Mouse (Mus musculus): ENCODE measurements around the gene Acoxl. TPM values are rescaled to one million over a fixed set of nuclear protein-coding genes. Genes with fewer than 3 reads are reported as not detected.

The Acoxl gene
- total RNA-seq, 2 experiments from 2014 or later, result not detected

DNA sequence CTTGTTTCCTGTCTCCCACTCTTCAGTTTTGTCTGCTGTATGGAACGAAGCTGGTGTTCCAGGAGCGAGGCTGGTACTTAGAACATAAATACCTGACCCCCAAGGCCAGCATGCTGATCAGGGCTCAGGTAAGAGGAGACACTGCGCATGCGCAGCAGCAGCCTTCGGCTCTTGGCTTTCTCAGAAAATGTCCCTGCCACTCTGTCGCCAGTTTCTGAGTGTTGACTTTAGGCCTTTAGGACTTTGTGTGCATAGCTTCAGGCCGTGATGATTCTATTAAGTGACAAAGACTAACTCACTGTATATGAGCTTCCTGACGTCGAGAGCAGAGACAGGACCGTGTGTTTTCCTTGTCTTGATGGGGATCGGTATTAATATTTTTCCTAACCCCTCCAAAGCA is 267.0 kb downstream of the Acoxl start:
- no peak for DNase-seq (ENCODE audit: low spot score in 2 of 2)

DNA sequence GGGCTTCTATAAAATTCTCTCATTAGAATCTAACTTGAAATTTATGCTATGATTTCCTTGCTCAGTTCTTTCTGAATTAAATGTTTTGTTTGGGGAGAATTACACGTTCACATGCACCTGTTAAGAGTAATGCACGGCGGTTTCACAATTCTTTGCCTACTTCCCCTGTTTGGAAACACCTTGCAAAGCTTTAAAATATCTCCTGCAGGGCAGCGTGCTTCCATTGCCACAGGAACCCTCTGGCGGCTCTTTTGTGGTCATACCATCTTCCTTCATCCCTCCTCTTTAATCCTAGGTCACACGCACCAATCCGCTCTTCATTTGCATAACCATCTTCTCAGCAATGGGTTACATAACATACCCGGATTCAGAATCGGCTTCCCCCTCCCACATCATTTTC is 272.9 kb downstream of the Acoxl start:
- no peak for DNase-seq (ENCODE audit: low spot score in 2 of 2)

DNA sequence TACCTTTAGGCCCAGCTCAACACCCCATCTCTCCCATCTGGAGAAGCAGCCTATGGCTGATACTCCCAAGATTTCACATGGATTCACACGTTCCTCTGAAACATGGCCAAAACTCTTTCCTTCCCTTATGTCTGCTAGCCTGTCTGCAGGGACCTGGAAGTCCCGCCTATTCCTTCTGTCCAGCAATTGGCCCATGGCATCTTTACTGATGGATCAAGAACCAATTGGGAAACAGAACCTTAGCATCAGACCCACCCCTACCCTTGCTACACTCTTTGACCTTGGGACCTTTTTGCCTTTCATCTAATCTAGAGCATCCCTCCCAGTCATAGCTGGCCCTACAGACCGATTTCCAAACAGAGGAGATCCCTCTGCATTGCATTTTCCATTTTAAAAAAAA is 275.9 kb downstream of the Acoxl start:
- no peak for DNase-seq (ENCODE audit: low spot score in 2 of 2)

DNA sequence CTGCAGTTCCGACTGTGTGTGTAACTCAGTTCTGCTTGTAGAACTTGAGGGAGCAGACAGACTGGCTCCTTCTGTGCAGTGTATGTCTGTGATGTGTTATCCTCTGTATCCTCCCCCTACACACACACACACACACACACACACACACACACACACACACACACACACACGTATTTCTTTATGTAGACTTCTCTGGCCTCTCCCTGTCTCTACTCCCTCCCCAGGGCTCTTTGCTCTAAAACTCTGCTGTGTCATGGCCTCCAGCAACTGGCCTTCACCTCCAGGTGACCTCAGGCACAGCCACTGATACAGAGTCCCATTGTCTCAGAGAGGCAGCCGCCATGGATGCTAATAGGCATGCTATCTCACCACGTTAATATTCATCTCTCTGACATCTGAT is 276.9 kb downstream of the Acoxl start:
- DNase-seq (ENCODE audit: low spot score in 2 of 2), result no peak

DNA sequence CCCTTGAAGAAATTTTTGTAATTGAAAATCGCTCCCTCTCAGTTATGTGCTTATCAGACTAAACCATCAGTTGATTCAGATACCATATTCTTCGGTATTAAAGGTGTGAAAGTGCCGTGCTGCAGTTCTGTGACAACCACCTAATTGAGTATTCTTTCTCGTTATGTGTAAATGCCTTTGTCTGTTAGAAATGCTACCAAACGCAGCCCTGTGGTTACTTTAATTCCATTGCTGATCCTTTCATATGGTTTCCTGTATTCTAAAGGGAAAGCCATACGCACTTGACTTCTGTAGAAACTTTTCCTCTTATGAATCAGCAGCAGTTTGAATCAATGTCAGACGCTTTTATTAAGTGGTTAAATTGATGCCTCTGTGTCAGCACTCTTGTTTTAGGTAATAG is 278.9 kb downstream of the Acoxl start:
- DNase-seq (ENCODE audit: low spot score in 2 of 2), result no peak

DNA sequence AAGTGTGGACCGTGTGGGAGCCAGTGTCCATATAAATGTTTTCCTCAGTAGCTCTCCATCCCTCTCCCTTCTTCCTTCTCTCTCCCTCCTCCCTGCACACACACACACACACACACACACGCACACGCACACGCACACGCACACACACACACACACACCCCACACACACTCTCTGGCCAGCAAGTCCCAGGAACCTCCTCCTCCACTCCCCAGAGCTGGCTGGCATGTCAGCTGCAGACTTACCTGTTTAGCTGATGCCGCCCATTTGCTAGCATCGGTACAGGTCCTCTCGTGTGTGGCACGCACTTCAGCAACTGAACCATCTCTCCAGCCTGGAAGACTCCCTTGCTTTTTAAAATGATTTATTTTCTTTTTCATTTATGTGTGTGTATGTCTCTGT is 280.3 kb downstream of the Acoxl start:
- DNase-seq (ENCODE audit: low spot score in 2 of 2), result no peak

DNA sequence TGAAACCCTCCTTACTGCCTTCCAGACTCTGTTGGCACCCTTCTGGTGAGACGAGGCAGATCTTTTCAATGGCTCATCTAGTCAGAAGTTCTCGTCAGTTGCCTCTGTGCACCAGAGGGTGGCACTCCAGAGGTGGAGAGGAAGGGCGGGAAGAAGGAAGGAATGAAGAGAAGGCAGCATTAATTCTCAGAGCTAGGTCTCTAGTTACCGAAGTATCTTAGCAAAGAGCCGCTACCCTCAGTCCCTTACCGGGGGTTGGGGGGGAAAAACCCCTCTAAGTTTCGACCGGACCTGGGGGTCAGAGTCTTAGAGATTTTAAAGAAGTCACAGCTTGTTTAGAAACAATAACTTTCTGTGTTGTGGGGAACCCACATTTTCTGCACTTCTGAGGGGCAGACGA is 283.8 kb downstream of the Acoxl start:
- peak; percentile 50 to 52 for DNase-seq (ENCODE audit: low spot score in 2 of 2)

DNA sequence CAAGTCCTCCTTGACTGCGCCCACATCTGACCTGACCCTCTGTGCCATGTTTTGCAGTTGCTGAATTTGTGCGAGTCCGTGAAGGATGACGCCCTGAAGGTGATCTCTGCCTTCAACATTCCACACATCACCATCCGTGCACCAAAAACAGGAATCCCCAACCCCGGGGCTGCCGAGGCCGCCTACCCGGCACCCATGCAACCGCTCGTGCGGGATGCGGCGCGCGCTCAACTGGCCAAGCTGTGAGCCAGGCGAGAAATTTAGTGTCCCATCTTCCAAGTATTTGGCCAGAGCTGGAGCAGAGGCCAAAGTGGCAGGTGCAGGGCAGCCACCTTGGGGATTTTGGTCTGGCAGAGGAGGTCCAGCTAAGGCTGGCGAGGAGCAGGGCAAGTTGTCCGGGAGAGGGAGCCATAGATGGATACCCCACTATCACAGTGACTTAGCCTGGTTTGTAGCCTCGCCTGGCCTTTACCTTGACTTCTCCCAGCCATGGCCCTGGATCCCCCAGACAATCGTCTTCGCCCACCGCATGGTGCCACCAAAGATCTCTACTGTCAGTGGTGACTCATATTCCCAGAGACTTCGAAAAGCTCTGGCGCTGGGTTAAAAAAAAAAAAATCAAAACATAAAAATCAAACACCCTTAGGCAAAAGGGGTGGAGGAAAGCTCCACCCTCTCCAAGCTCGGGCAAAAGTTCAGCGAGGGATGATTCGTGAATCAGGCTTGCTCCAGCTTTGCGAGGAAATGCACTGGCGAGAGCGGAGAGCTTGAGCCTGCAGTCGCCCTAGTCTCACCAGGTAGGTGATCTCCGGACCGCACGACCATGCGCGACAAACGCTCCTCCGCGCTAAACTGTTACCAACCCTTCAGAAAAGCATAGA is 284.5 kb downstream of the Acoxl start:
- no peak for DNase-seq (ENCODE audit: low spot score in 2 of 2)

DNA sequence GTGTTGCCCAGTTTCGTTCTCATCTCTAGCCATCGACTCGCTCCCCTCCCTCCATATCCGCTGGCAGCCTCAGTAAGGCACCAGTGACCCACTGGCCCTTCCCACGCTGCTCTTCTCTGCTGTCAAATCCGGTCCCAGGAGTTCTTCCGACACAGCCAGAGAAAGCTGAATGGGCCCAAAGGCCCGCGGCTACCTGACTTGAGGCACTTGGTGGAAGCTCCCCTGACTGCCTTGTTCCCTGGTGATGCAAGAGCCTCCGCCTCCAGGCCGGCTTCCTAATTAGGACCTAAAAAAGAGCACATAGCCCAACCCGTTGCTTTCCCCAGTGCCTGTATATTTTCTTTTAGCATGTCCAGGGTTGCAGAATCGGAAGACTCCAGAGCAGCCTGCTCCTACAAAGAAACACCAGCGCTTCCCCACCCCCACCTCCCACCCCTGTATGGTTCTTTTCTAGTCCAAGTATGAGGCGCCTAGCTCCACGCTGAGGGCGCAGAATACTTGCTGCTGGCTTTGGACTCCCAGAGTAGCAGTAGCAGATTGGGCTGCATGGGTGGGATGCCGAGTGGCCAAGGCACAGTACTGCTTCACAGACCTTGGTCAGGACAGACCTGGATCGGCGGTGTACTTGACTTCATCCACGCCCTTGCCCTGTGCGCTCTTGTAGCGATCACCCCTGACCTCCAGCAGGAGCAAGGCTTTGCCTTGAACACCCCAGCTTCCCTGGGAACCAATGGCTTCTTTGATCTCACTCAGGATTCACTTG is 285.4 kb downstream of the Acoxl start:
- no peak for DNase-seq (ENCODE audit: low spot score in 2 of 2)

DNA sequence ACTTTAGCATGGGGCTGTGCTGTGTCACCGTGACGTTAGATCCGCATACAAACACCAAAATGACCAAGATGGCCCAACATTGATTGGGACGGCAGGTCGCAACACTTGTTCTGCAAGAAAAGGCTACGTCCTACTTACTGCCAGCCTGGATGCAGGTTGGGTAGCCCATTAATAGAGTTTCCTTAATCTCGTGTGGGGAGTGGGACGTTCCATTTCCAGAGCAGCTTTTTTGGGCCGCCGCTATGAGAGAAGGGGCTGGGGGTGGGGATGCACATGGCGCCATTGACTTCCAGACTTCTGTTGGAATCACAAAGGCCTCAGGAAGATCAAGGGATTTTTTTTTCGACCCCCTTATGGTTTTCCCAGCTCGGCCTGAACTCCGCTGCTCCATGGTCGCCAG is 286.0 kb downstream of the Acoxl start:
- no peak for DNase-seq (ENCODE audit: low spot score in 2 of 2)

DNA sequence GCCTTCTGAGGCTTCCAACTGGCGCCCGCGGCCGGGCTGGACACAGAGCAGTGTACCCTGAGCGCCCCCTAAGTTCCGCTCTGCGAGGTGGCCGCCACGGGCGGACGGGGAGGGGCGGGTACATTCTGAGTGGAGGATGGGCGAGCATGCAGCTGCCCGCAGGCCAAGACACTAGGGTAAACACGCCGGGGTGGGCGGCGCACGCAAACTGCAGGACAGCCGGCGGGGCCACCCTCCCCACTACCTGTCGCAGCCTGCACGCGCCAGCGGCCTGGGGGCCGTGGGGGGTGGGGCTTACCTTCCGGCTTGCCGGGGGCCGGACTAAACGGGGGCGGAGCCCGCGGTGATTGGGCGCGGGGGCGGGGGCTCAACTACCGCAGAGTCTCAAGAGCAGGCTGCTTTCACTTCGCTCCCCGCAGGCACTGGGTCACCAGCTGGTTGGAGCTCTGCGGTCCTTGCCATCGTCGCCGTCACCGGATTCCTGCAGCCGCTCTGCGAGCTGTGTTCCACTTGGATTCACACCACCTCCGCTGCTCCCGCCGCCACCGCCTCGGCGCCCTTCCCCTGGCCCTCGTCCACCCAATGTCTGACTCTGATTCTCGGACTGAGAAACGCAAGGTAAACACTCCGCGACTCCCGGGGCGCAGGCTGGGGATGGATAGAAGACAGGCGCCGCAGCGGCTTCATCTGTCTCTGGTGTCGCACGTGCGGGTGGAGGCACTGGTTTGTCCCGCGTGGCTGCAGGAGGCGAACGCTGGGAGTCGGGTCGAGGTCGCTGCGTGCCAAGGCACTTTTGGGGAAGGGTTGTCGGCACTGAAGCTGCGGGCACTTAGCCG is 287.2 kb downstream of the Acoxl start, which contains the start of gene Bcl2l11:
Gene Bcl2l11, plus strand, starts transcription at position 404 of the 836 bp plus-strand sequence.
- peak; percentile 89 to 91 for DNase-seq (ENCODE audit: low spot score in 2 of 2)

DNA sequence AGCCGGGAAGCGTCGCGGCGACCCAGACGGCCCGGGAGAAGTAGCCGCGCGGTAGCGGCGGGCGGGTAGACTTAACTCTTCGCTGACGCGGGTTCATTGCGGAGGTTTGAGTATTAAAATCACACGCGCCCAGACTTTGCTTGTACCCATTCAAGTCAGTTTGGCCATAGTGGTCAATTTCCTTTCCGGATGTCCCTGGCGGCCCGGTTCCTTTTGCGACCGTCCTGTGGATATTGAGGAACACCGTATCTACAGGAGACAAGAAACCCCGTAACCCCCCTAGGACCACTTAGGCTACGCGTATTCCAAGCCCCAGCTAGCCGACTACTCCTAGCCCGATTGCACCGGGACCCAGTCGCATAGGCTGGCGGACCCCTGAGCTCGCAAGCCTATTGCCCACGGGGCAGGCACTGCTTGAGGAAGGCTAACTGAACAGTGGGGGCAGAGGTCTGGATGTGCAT is 287.9 kb downstream of the Acoxl start:
- no peak for DNase-seq (ENCODE audit: low spot score in 2 of 2)

DNA sequence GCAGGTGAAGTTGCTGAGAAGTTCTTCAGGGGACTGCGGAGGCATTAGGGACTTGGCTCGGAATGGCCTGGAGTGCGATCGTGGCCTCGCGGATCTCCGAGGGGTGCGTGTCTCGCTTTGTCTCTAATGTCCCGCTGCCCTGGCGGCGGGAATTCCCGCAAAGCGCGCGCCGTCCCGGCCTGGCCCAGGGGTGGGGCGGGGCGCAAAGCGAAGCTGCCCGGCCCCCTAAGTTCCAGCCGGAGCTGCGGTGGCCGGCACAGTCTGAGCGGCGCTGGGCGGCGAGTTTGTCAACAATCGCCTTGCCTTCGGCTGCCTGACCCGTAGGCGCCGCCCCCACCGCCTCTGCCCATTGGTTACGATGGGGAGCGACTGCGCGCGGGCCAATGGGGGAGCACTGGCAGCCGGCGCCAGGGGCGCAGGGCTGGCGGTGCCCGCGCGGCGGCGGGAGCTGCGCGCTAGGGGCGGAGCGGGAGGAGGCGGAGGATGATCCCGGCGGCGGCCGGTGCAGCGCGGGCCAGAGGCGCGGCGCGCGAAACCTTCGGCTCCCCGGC is 288.5 kb downstream of the Acoxl start:
- peak; percentile 81 to 91 for DNase-seq (ENCODE audit: low spot score in 2 of 2)

DNA sequence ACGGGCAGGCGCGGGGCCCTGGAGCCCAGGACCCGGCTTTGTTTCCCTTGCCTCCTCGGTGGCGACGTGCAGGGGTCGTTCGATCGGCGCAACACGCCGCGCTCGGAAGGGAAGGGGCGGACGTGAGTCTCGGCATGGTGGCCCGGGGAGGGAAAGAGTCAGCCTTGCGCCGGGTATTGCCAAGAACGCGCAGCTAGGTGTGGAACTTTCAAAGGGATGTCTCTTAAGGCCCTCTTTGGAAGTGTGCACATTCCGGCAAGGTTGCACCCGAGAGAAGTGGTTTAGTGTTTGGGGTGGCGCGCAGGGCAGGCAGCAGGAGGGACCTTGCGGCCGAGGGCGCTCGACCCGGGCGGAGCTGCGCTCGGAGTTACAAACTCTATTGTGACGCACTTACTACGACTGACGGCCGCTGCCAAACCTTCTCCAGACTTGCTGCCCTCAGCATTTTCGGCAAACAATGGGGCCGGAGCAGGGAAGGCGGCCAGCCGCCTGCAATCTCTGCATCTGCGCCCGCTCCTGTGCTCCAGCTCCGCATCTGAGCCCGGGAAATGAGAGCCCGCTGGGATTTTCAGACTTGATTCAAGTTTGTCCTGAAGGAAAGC is 289.1 kb downstream of the Acoxl start:
- DNase-seq (ENCODE audit: low spot score in 2 of 2), result peak; percentile 39 to 50

DNA sequence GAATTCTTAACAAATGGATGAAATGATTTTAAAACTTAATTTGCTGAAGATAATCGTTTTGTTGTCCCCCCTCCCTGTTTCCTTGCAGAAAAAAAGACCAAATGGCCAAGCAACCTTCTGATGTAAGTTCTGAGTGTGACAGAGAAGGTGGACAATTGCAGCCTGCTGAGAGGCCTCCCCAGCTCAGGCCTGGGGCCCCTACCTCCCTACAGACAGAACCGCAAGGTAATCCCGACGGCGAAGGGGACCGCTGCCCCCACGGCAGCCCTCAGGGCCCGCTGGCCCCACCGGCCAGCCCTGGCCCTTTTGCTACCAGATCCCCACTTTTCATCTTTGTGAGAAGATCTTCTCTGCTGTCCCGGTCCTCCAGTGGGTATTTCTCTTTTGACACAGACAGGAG is 289.9 kb downstream of the Acoxl start:
- no peak for DNase-seq (ENCODE audit: low spot score in 2 of 2)

DNA sequence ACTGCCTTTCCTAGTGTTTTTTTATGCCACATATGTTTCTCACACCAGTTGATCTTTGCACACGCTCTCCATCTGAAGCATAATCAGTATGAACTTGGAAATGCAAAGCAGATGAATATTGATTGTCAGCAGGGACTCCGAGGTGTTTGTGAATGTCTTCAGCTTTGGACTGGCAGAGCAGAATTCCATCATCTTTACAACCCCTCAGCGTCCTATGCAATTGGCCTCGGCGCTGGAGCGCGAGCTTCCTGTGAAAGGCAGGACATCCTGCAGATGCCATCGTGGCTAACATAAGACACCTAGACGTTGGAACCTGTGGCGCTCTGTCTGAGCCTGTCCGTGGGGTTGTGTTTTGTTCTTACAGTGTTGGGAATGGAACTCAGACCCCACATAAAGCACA is 292.8 kb downstream of the Acoxl start:
- no peak for DNase-seq (ENCODE audit: low spot score in 2 of 2)

DNA sequence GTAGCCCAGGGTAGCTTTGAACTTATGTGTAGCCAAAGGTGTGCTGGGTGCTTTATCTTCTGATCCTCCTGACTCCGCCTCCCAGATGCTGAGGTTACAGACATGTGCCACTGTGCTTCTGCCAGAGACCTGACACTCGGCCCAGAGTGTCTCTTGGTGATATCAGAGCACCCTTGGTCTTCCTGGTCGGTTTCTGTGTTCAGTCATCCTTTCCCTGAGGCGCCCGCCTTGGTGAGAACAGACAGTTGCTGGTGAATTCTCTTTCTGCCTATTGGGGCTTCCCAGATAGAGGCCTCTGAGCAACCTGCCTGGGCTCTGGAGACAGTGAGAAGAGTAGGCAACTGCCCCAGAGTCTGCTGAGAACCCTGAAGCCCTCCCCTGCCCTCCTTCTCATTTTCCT is 294.0 kb downstream of the Acoxl start:
- DNase-seq (ENCODE audit: low spot score in 2 of 2), result no peak

DNA sequence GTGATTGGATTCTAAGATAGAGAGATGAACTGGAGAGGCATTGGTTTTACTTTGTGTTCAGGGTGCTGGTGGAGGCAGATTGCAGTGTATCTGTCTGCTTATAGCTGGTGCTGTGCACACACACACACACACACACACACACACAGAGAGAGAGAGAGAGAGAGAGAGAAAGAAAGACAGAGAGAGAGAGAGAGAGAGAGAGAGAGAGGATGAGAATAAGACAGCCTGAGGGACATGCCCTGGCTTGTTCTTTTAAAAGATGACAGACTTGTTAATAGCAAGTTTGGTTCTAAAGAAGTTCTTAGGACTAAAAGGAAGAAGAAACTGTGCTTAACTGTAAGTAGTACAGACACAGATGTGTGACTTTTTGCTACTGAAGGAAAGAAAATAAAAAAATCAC is 295.2 kb downstream of the Acoxl start:
- DNase-seq (ENCODE audit: low spot score in 2 of 2), result no peak

DNA sequence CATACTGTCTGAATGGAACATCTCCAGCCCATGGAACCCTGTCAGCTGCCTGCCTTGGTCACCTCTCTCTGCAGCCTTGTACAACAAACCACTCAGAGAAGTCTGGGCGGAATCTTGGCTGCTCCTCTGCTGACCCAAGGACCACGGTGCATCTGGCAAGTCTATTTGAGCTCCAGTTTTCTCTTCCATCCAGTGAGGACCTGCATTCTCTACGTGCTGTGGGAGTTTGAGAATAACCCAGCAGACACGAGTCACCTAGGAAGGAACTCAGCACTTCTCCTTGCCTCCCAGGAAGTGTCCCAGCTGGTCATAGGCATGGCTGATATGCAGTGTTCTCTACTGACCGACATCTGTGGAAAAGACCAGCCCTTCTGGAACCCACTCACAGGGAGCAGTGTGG is 295.8 kb downstream of the Acoxl start:
- no peak for DNase-seq (ENCODE audit: low spot score in 2 of 2)

DNA sequence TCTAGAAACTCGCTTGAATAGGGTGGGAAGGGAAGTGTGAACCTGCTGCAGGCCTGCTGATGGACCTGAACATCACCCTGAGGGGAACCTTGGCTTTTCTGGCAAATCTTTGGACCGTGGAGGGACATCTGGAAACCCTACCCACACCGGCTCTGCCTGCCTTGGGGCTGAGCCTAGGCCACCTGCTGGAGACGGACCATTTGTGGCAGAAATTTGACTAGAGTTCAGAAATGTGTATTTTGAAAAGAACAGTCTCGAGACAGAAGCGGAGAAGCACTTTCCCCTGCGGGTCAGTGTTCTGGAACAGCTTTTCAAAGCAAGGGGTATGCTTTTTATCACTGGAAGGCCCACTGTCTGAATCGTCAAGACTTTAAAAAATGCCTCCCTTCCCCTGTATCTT is 296.3 kb downstream of the Acoxl start:
- DNase-seq (ENCODE audit: low spot score in 2 of 2), result no peak

All from layer of hippocampus, postnatal 14 days (tissue).